In genomic region chr12:4874161-4874927, GRCm38 (mm10) we compare ENCODE assay signal across 8 mouse cellular contexts. TPM values are rescaled to one million over a fixed set of nuclear protein-coding genes. Genes with fewer than 3 reads are reported as not detected.
DNase-seq lines count a peak whose midpoint lies in the region; ATAC-seq and TF ChIP-seq lines count a peak whose summit lies in the region.

Mfsd2b (minus strand) TSS chr12:4874359.

- H3K4me1 ChIP-seq in bone marrow, adult 2 months (ENCODE audit: control insufficient read depth, insufficient read depth, low read length) = no peaks in the 10 kb centered on the region; the same call in 1 of the 2 replicates
- H3K4me1 ChIP-seq in embryonic facial prominence, embryonic 14.5 days (ENCODE audit: control insufficient read depth, insufficient read depth, low read length) = peaks cover 13% of the 10 kb centered on the region; the same call in 1 of the 2 replicates
- H3K4me1 ChIP-seq in heart, embryonic 11.5 days (ENCODE audit: control insufficient read depth, insufficient read depth, low read length) = peaks cover 21% of the 10 kb centered on the region; the same call in 1 of the 2 replicates
- no peaks in the 10 kb centered on the region for H3K4me1 ChIP-seq in kidney, embryonic 14.5 days (ENCODE audit: control insufficient read depth, insufficient read depth, low read length)
- H3K4me1 ChIP-seq in liver, embryonic 14.5 days (replicated peaks; ENCODE audit: control insufficient read depth in 2 of 2, insufficient read depth in 2 of 2, low read length in 1 of 2) = peaks cover 23 to 41% of the 10 kb centered on the region in 2 experiments
- no peaks in the 10 kb centered on the region for H3K4me1 ChIP-seq in neural tube, embryonic 11.5 days (ENCODE audit: control insufficient read depth, insufficient read depth, low read length)
- H3K4me1 ChIP-seq in stomach, embryonic 16.5 days (ENCODE audit: control insufficient read depth, insufficient read depth, low read length) = peaks cover 6% of the 10 kb centered on the region

- 2% methylated on average over 24 of the region's 24 CpGs for whole genome bisulfite sequencing in bone marrow, adult 2 months
- 3% methylated on average over 23 of the region's 24 CpGs for WGBS in embryonic facial prominence, embryonic 14.5 days
- WGBS in heart, embryonic 11.5 days (ENCODE audit: insufficient replicate concordance) = 4% methylated on average over 24 of the region's 24 CpGs
- WGBS in kidney, embryonic 14.5 days = 5% methylated on average over 24 of the region's 24 CpGs
- under 1% methylated on average over 24 of the region's 24 CpGs for WGBS in liver, embryonic 14.5 days (ENCODE audit: insufficient replicate concordance)
- 5% methylated on average over 24 of the region's 24 CpGs for WGBS in neural tube, embryonic 11.5 days
- WGBS in stomach, embryonic 16.5 days = 1% methylated on average over 24 of the region's 24 CpGs

- peak; percentile 81 for DNase-seq in CD4-positive, CD25-positive, alpha-beta regulatory T cell, adult 2 months (ENCODE audit: low read depth, low spot score)
- DNase-seq in embryonic facial prominence, embryonic 14.5 days (ENCODE audit: low spot score) = peak; percentile 90
- peak; percentile 88 to 89 (median 88) for DNase-seq in liver, embryonic 14.5 days (ENCODE audit: low read depth in 3 of 3, low spot score in 3 of 3)
- DNase-seq in neural tube, embryonic 11.5 days (ENCODE audit: low spot score) = peak; percentile 62

- peaks cover 7% of the 10 kb centered on the region for H3K36me3 ChIP-seq in embryonic facial prominence, embryonic 14.5 days (ENCODE audit: control insufficient read depth, insufficient read depth, low read length)
- peaks cover 2% of the 10 kb centered on the region; the same call in 1 of the 2 replicates for H3K36me3 ChIP-seq in heart, embryonic 11.5 days (ENCODE audit: control insufficient read depth, insufficient read depth, low read length)
- no peaks in the 10 kb centered on the region for H3K36me3 ChIP-seq in kidney, embryonic 14.5 days (ENCODE audit: control insufficient read depth, insufficient read depth, low read length)
- H3K36me3 ChIP-seq in liver, embryonic 14.5 days (replicated peaks; ENCODE audit: control insufficient read depth, insufficient read depth, low read depth) = peaks cover 18% of the 10 kb centered on the region
- H3K36me3 ChIP-seq in neural tube, embryonic 11.5 days (ENCODE audit: control insufficient read depth, insufficient read depth, low read length) = no peaks in the 10 kb centered on the region
- peaks cover 5% of the 10 kb centered on the region; the same call in 1 of the 2 replicates for H3K36me3 ChIP-seq in stomach, embryonic 16.5 days (ENCODE audit: control insufficient read depth, insufficient read depth, low read length)

- peak within 1 kb of the TSS; percentile 58 for H3K9ac ChIP-seq in embryonic facial prominence, embryonic 14.5 days (ENCODE audit: low read depth, low read length)
- H3K9ac ChIP-seq in heart, embryonic 11.5 days (ENCODE audit: low read depth, low read length) = peak within 1 kb of the TSS; percentile 72
- H3K9ac ChIP-seq in kidney, embryonic 14.5 days (ENCODE audit: low read depth, low read length) = peak within 1 kb of the TSS; percentile 47
- H3K9ac ChIP-seq in liver, embryonic 14.5 days (replicated peaks) = peak within 1 kb of the TSS; percentile 100
- H3K9ac ChIP-seq in neural tube, embryonic 11.5 days (ENCODE audit: low read length) = peak within 1 kb of the TSS; percentile 49
- H3K9ac ChIP-seq in stomach, embryonic 16.5 days (ENCODE audit: low read length) = peak within 1 kb of the TSS; percentile 61

- no peaks in the 10 kb centered on the region for H3K27me3 ChIP-seq in embryonic facial prominence, embryonic 14.5 days (replicated peaks; ENCODE audit: control insufficient read depth, insufficient read depth, low read length)
- no peaks in the 10 kb centered on the region for H3K27me3 ChIP-seq in heart, embryonic 11.5 days (ENCODE audit: control insufficient read depth, insufficient read depth, low read length)
- H3K27me3 ChIP-seq in kidney, embryonic 14.5 days (ENCODE audit: control insufficient read depth, insufficient read depth, low read length) = no peaks in the 10 kb centered on the region
- no peaks in the 10 kb centered on the region for H3K27me3 ChIP-seq in liver, embryonic 14.5 days (ENCODE audit: control insufficient read depth, insufficient read depth, low read length)
- no peaks in the 10 kb centered on the region for H3K27me3 ChIP-seq in neural tube, embryonic 11.5 days (ENCODE audit: control insufficient read depth, insufficient read depth, low read length)
- 0 out of 2 replicates have a peak, but pooled peaks cover 2% of the 10 kb centered on the region for H3K27me3 ChIP-seq in stomach, embryonic 16.5 days (ENCODE audit: control insufficient read depth, insufficient read depth, low read length)

- peak; percentile 92 for ATAC-seq in embryonic facial prominence, embryonic 14.5 days (ENCODE audit: low read depth)
- ATAC-seq in heart, embryonic 11.5 days (replicated peaks; ENCODE audit: insufficient number of reproducible peaks, low FRiP score, low TSS enrichment) = peak; percentile 89
- peak; percentile 91 for ATAC-seq in kidney, embryonic 14.5 days (ENCODE audit: low FRiP score, low TSS enrichment)
- peak; percentile 80 for ATAC-seq in liver, embryonic 14.5 days (ENCODE audit: insufficient read depth)
- peak; percentile 84 for ATAC-seq in neural tube, embryonic 11.5 days (ENCODE audit: insufficient read depth, low FRiP score, low TSS enrichment)
- peak; percentile 90 for ATAC-seq in stomach, embryonic 16.5 days (ENCODE audit: insufficient read depth, low FRiP score)

- TF ChIP-seq EP300 in liver, embryonic 14.5 days (IDR thresholded peaks at IDR 0.05; ENCODE audit: low read depth) = no peak; the same call in 1 of the 2 replicates

- TF ChIP-seq CTCF in bone marrow, adult 2 months (IDR thresholded peaks at IDR 0.05; ENCODE audit: control insufficient read depth, insufficient read depth, low read length) = no peak
- TF ChIP-seq CTCF in liver, embryonic 14.5 days (IDR thresholded peaks at IDR 0.05; ENCODE audit: low read depth) = no peak

- peak within 1 kb of the TSS; percentile 71 for H3K27ac ChIP-seq in bone marrow, adult 2 months (ENCODE audit: control insufficient read depth, insufficient read depth, low read depth, low read length, poor library complexity)
- no peak within 1 kb of the TSS for H3K27ac ChIP-seq in embryonic facial prominence, embryonic 14.5 days (replicated peaks; ENCODE audit: low read depth, low read length)
- H3K27ac ChIP-seq in heart, embryonic 11.5 days (ENCODE audit: low read depth, low read length) = peak within 1 kb of the TSS; percentile 84
- no peak within 1 kb of the TSS for H3K27ac ChIP-seq in kidney, embryonic 14.5 days (ENCODE audit: low read depth, low read length)
- peak within 1 kb of the TSS; percentile 99 for H3K27ac ChIP-seq in liver, embryonic 14.5 days
- H3K27ac ChIP-seq in neural tube, embryonic 11.5 days (ENCODE audit: low read depth, low read length) = no peak within 1 kb of the TSS
- no peak within 1 kb of the TSS for H3K27ac ChIP-seq in stomach, embryonic 16.5 days (ENCODE audit: low read length)

- peak; percentile 96 for TF ChIP-seq POLR2A in bone marrow, adult 2 months (IDR thresholded peaks at IDR 0.05; ENCODE audit: borderline replicate concordance, control insufficient read depth, low read depth, low read length)

- H3K4me2 ChIP-seq in embryonic facial prominence, embryonic 14.5 days (ENCODE audit: low read depth, low read length) = peak within 1 kb of the TSS; percentile 82
- peak within 1 kb of the TSS; percentile 79 for H3K4me2 ChIP-seq in heart, embryonic 11.5 days
- peak within 1 kb of the TSS; percentile 62 for H3K4me2 ChIP-seq in kidney, embryonic 14.5 days (replicated peaks; ENCODE audit: low read depth, low read length)
- peak within 1 kb of the TSS; percentile 96 for H3K4me2 ChIP-seq in liver, embryonic 14.5 days (ENCODE audit: low read depth)
- H3K4me2 ChIP-seq in neural tube, embryonic 11.5 days (ENCODE audit: low read depth) = peak within 1 kb of the TSS; percentile 63
- H3K4me2 ChIP-seq in stomach, embryonic 16.5 days (ENCODE audit: low read depth, low read length) = peak within 1 kb of the TSS; percentile 67

- H3K9me3 ChIP-seq in embryonic facial prominence, embryonic 14.5 days (ENCODE audit: control insufficient read depth, low read length) = no peaks in the 10 kb centered on the region
- no peaks in the 10 kb centered on the region for H3K9me3 ChIP-seq in heart, embryonic 11.5 days (replicated peaks; ENCODE audit: control insufficient read depth, low read length)
- no peaks in the 10 kb centered on the region for H3K9me3 ChIP-seq in kidney, embryonic 14.5 days (ENCODE audit: control insufficient read depth, low read length)
- H3K9me3 ChIP-seq in liver, embryonic 14.5 days (ENCODE audit: control insufficient read depth, low read length) = no peaks in the 10 kb centered on the region
- H3K9me3 ChIP-seq in neural tube, embryonic 11.5 days (ENCODE audit: control insufficient read depth, low read length) = no peaks in the 10 kb centered on the region
- H3K9me3 ChIP-seq in stomach, embryonic 16.5 days (replicated peaks; ENCODE audit: control insufficient read depth, low read length) = no peaks in the 10 kb centered on the region

- H3K4me3 ChIP-seq in bone marrow, adult 2 months (replicated peaks; ENCODE audit: control insufficient read depth, low read depth, low read length) = peak within 1 kb of the TSS; percentile 80
- peak within 1 kb of the TSS; percentile 39 for H3K4me3 ChIP-seq in embryonic facial prominence, embryonic 14.5 days (ENCODE audit: low read depth, low read length)
- peak within 1 kb of the TSS; percentile 42 for H3K4me3 ChIP-seq in heart, embryonic 11.5 days (ENCODE audit: low read depth, low read length)
- H3K4me3 ChIP-seq in kidney, embryonic 14.5 days (ENCODE audit: low read length) = peak within 1 kb of the TSS; percentile 33
- peak within 1 kb of the TSS; percentile 82 to 92 for H3K4me3 ChIP-seq in liver, embryonic 14.5 days (ENCODE audit: insufficient read depth in 1 of 2, low read depth in 2 of 2, low read length in 2 of 2)
- peak within 1 kb of the TSS; percentile 23 for H3K4me3 ChIP-seq in neural tube, embryonic 11.5 days (ENCODE audit: low read depth, low read length)
- peak within 1 kb of the TSS; percentile 35 for H3K4me3 ChIP-seq in stomach, embryonic 16.5 days (replicated peaks; ENCODE audit: low read length)

RNA-seq across cellular contexts. Expression of gene Mfsd2b, which starts in this region (rescaled TPM):
- 122 and 162 TPM in 2 replicates for polyA plus RNA-seq in bone marrow, adult 2 months (2011; ENCODE audit: insufficient read depth, insufficient read length, low replicate concordance, missing spikeins)
- polyA plus RNA-seq in embryonic facial prominence, embryonic 14.5 days (2014; fragmentation: Nextera tagmentation; extraction: Ambion mirVana) = 0.70 and 0.87 TPM in 2 replicates
- polyA plus RNA-seq in heart, embryonic 11.5 days (2014; fragmentation: Nextera tagmentation; extraction: Ambion mirVana) = 12.7 and 14.8 TPM in 2 replicates
- 0.81 and 1.3 TPM in 2 replicates for polyA plus RNA-seq in kidney, embryonic 14.5 days (2014; fragmentation: Nextera tagmentation; extraction: Ambion mirVana)
- polyA plus RNA-seq in liver, embryonic 14.5 days (2012; rRNA removed) = 45.9 and 53.1 TPM in 2 replicates
- polyA plus RNA-seq in liver, embryonic 14.5 days (2014; fragmentation: Nextera tagmentation; extraction: Ambion mirVana) = 54.6 and 62.6 TPM in 2 replicates
- polyA plus RNA-seq in neural tube, embryonic 11.5 days (2014; fragmentation: Nextera tagmentation; extraction: Ambion mirVana) = 4.4 and 4.7 TPM in 2 replicates
- polyA plus RNA-seq in stomach, embryonic 16.5 days (2015; fragmentation: Nextera tagmentation; extraction: Ambion mirVana) = 3.3 and 3.4 TPM in 2 replicates

Comparison
In these comparisons a context has a peak if more than half of its experiments do, and no peak if none do; other contexts are left out.
1. Peak in DNase-seq, ATAC-seq, H3K4me3 ChIP-seq, H3K9ac ChIP-seq and H3K4me2 ChIP-seq in embryonic facial prominence, embryonic 14.5 days; RNA of the gene not detected or under 1 TPM.
2. H3K27ac ChIP-seq: peak in bone marrow, adult 2 months (single experiment), heart, embryonic 11.5 days (single experiment) and liver, embryonic 14.5 days (single experiment); none in embryonic facial prominence, embryonic 14.5 days (single experiment), kidney, embryonic 14.5 days (single experiment), neural tube, embryonic 11.5 days (single experiment) and stomach, embryonic 16.5 days (single experiment).
3. H3K4me3 ChIP-seq: peak in every context shown above with its lines; median percentile 87 in liver, embryonic 14.5 days; 80 in bone marrow, adult 2 months; 42 in heart, embryonic 11.5 days; 39 in embryonic facial prominence, embryonic 14.5 days; 35 in stomach, embryonic 16.5 days; 33 in kidney, embryonic 14.5 days; 23 in neural tube, embryonic 11.5 days.
4. H3K9ac ChIP-seq: peak in every context shown above with its lines; median percentile 100 in liver, embryonic 14.5 days; 72 in heart, embryonic 11.5 days; 61 in stomach, embryonic 16.5 days; 58 in embryonic facial prominence, embryonic 14.5 days; 49 in neural tube, embryonic 11.5 days; 47 in kidney, embryonic 14.5 days.
5. Peak in every context shown above with its lines, with median percentiles within 50 percentile points of each other: DNase-seq, ATAC-seq and H3K4me2 ChIP-seq.